Mouse (Mus musculus): Measurements from ENCODE around the gene Olfr12.

DNA sequence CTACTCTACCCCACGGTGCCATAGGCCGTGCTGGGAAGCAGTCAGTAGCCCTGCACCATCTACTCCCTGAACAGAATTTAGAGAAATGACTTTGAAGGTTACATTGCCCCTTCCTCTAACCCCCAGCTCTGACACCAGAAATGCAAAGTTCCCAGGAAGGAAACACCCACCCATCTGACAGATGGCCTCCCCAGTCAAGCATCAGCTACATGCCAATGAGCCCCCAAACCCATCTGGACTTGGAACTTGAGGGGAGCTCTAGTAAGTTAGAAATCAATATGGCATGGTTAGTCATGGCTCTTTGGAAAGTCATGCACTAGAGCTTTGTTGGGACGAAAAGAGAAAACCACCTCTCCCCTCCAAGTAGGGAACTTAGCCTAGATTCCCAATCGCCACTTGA is 21.1 kb downstream of the Olfr12 start:
- TF ChIP-seq CTCF (IDR thresholded peaks at IDR 0.05; ENCODE audit: control insufficient read depth, insufficient read depth, insufficient read length) (no peak), USF1 (IDR thresholded peaks at IDR 0.05; ENCODE audit: low read depth) (no peak), CEBPB (IDR thresholded peaks at IDR 0.05; ENCODE audit: low read depth) (no peak)
